Mouse (Mus musculus): ENCODE measurements around the gene Chrdl2. TPM values are rescaled to one million over a fixed set of nuclear protein-coding genes. Genes with fewer than 3 reads are reported as not detected.
"Not testable (repeated sequence)": the region's sequence is repeated elsewhere in the genome, so short reads cannot be mapped to it uniquely, and the experiment has no call there.

Gene Chrdl2
- 0.10 TPM in 1 of 2 replicates, not detected in the other for polyA plus RNA-seq (2014; fragmentation: Nextera tagmentation; extraction: Ambion mirVana)

DNA sequence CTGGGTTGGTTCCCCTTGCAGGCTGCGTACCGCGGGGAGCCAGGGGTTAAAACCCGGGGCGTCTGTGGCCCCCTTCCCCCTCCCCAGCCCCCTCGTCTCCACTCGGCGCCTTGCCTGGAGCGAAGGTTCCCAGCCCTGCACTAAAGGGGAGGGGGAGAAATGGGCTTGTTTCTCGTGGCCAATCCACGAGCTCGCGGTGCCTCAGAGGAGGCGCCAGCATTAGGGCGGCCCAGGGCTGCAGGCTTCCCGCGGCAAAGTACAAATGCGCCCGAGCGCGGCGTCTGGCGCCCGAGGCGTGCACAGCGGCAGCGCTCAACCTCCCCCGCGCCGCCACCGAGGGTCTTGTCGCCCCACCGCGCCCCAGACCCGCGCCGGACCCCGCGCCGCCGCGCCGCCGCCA is at the start of gene Chrdl2:
Chrdl2 (plus strand) TSS at position 383 of the 400 bp plus-strand sequence.
- Histone ChIP-seq H3K4me1 (ENCODE audit: control insufficient read depth, insufficient read depth, low read length) (no peaks in the 10 kb centered on the region; the same call in 1 of the 2 replicates), H3K9me3 (replicated peaks; ENCODE audit: control insufficient read depth, low read length) (no peaks in the 10 kb centered on the region), H3K4me2 (peak within 1 kb of the TSS; percentile 84), H3K4me3 (ENCODE audit: low read depth, low read length) (peak within 1 kb of the TSS; percentile 42), H3K27me3 (ENCODE audit: control insufficient read depth, insufficient read depth, low read length) (peaks cover 63% of the 10 kb centered on the region), H3K27ac (ENCODE audit: low read depth, low read length) (no peak within 1 kb of the TSS), H3K9ac (ENCODE audit: low read depth, low read length) (peak within 1 kb of the TSS; percentile 39; the same call in 1 of the 2 replicates), H3K36me3 (ENCODE audit: control insufficient read depth, insufficient read depth, low read length) (no peaks in the 10 kb centered on the region)
- ATAC-seq (replicated peaks; ENCODE audit: insufficient number of reproducible peaks, low FRiP score, low TSS enrichment) = no peak
- WGBS (ENCODE audit: insufficient replicate concordance) = under 1% methylated on average over 33 of the region's 44 CpGs

DNA sequence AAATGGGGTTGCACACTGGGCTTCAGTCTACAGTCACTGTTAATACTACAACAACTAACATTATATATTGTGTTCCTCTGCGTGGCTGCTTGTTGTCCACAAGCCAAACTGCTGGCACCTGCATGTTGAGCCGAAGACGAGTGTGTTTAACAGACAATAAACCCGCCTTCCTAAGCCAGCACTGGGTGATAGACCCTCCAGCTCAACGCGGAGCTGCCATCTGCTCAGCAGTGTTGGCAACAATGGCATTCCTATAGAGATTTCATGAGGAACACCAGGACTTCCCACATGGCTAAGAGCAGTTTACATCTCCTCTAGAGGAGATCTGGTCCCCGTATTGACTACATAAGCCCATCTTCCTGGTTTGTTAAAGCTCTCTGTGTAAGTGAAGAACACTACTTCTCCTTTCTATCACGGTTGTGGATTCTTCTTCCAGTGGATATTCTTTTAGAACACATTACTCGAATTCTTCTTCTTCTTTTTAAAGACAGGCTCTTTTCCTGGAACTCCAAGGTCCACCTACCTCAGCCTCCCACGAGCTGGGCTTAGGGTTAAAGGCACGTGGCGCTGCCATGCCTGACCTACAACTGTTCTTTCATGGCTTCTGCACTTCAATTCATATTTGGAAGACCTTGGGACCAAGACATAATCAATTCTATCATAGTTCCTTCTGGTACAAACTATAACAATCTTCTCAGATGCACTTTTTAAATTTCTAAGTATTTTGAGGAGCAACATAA is 48.6 kb upstream of the Chrdl2 start:
- no peaks in the 10 kb centered on the region for H3K9me3 ChIP-seq (replicated peaks; ENCODE audit: control insufficient read depth, low read length)
- no peak overlapping the region for H3K4me2 ChIP-seq
- no peak overlapping the region for H3K9ac ChIP-seq (ENCODE audit: low read depth, low read length)
- WGBS (ENCODE audit: insufficient replicate concordance) = 84% methylated on average over 12 of the region's 12 CpGs
- no peaks in the 10 kb centered on the region for H3K36me3 ChIP-seq (ENCODE audit: control insufficient read depth, insufficient read depth, low read length)
- no peak overlapping the region for H3K4me3 ChIP-seq (ENCODE audit: low read depth, low read length)
- H3K4me1 ChIP-seq (ENCODE audit: control insufficient read depth, insufficient read depth, low read length) = peaks cover under 1% of the 10 kb centered on the region; the same call in 1 of the 2 replicates
- H3K27me3 ChIP-seq (ENCODE audit: control insufficient read depth, insufficient read depth, low read length) = no peaks in the 10 kb centered on the region
- ATAC-seq (replicated peaks; ENCODE audit: insufficient number of reproducible peaks, low FRiP score, low TSS enrichment) = no peak
- no peak overlapping the region for H3K27ac ChIP-seq (ENCODE audit: low read depth, low read length)

DNA sequence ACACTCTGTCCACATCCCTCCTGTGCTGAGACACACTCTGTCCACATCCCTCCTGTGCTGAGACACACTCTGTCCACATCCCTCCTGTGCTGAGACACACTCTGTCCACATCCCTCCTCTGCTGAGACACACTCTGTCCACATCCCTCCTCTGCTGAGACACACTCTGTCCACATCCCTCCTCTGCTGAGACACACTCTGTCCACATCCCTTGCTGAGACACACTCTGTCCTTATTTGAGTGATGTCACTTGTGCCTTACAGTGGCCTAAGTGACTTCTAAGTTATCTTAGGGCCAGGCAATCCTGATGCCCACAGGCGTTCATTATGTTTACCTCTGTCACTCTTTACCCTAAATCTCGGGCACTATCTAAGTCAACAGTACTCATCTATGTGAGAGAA is 45.4 kb upstream of the Chrdl2 start:
- H3K36me3 ChIP-seq (ENCODE audit: control insufficient read depth, insufficient read depth, low read length); H3K27ac ChIP-seq (ENCODE audit: low read depth, low read length); H3K27me3 ChIP-seq (ENCODE audit: control insufficient read depth, insufficient read depth, low read length); ATAC-seq (replicated peaks; ENCODE audit: insufficient number of reproducible peaks, low FRiP score, low TSS enrichment); H3K4me3 ChIP-seq (ENCODE audit: low read depth, low read length); H3K9me3 ChIP-seq (replicated peaks; ENCODE audit: control insufficient read depth, low read length); H3K9ac ChIP-seq (ENCODE audit: low read depth, low read length); H3K4me2 ChIP-seq: not testable (repeated sequence)
- 68% methylated on average over 2 of the region's 2 CpGs for WGBS (ENCODE audit: insufficient replicate concordance)
- H3K4me1 ChIP-seq (ENCODE audit: control insufficient read depth, insufficient read depth, low read length) = peaks cover 12% of the 10 kb centered on the region

DNA sequence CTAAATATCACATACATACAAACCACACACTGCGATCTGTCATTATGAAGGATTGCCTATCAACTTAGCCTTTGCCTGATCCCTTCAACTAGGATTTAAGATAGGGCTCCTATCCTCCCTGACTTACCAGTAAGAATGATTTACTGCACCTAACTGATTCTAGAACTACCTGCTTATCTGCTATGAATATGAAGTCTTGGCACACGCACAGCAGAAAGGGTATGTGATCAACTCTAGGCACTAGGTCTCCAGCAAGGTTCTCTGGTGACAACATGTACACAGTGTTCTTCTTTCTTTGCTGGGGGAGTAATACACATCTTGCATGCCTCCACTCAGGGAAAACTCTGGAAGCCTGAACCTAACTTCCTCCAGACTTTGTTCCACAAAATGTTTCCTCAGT is 44.5 kb upstream of the Chrdl2 start:
- Histone ChIP-seq H3K27me3 (ENCODE audit: control insufficient read depth, insufficient read depth, low read length) (no peaks in the 10 kb centered on the region), H3K27ac (ENCODE audit: low read depth, low read length) (no peak overlapping the region), H3K4me2 (no peak overlapping the region), H3K4me3 (ENCODE audit: low read depth, low read length) (no peak overlapping the region), H3K9ac (ENCODE audit: low read depth, low read length) (no peak overlapping the region), H3K4me1 (ENCODE audit: control insufficient read depth, insufficient read depth, low read length) (peaks cover 21% of the 10 kb centered on the region), H3K9me3 (replicated peaks; ENCODE audit: control insufficient read depth, low read length) (no peaks in the 10 kb centered on the region), H3K36me3 (ENCODE audit: control insufficient read depth, insufficient read depth, low read length) (no peaks in the 10 kb centered on the region)
- 87% methylated on average over 2 of the region's 2 CpGs for WGBS (ENCODE audit: insufficient replicate concordance)
- ATAC-seq (replicated peaks; ENCODE audit: insufficient number of reproducible peaks, low FRiP score, low TSS enrichment) = no peak

DNA sequence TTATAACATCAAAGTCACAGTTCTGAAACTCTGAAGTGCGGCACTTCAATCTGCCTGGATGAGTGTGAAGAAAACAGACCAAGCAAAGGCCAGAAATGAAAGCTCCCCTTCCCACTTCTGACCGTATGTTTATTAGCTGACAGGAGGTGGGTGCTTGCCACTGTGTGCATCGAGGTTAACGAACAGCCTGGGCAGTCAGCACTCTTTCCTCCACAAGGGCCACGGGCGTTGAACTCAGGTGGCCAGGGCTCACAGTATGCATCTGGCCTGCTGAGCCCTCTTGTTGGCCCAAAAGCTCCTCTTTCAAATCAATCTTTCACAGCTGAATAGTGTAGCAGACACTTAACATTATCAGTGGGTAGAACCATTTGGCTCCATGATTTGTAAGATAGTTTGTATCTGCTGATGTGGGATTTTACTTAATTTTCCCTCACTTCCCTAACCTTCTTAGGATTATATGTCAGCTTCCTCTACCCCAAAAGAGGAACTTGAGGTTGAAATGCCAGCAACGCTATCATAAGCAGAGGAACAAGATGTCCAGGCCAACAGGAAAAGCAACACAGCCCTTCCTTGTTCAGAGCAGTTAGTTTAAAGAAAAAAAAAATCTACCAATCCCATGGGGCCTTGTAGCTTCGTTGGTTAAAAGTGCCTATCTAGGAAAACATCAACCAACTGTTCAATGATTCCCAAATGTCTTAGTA is 43.3 kb upstream of the Chrdl2 start:
- no peaks in the 10 kb centered on the region for H3K9me3 ChIP-seq (replicated peaks; ENCODE audit: control insufficient read depth, low read length)
- H3K4me3 ChIP-seq (ENCODE audit: low read depth, low read length) = no peak overlapping the region
- H3K9ac ChIP-seq (ENCODE audit: low read depth, low read length) = no peak overlapping the region
- 56% methylated on average over 8 of the region's 8 CpGs for WGBS (ENCODE audit: insufficient replicate concordance)
- no peaks in the 10 kb centered on the region for H3K27me3 ChIP-seq (ENCODE audit: control insufficient read depth, insufficient read depth, low read length)
- no peak for ATAC-seq (replicated peaks; ENCODE audit: insufficient number of reproducible peaks, low FRiP score, low TSS enrichment)
- H3K27ac ChIP-seq (ENCODE audit: low read depth, low read length) = no peak overlapping the region
- no peak overlapping the region for H3K4me2 ChIP-seq
- peaks cover 27% of the 10 kb centered on the region for H3K4me1 ChIP-seq (ENCODE audit: control insufficient read depth, insufficient read depth, low read length)
- no peaks in the 10 kb centered on the region for H3K36me3 ChIP-seq (ENCODE audit: control insufficient read depth, insufficient read depth, low read length)

DNA sequence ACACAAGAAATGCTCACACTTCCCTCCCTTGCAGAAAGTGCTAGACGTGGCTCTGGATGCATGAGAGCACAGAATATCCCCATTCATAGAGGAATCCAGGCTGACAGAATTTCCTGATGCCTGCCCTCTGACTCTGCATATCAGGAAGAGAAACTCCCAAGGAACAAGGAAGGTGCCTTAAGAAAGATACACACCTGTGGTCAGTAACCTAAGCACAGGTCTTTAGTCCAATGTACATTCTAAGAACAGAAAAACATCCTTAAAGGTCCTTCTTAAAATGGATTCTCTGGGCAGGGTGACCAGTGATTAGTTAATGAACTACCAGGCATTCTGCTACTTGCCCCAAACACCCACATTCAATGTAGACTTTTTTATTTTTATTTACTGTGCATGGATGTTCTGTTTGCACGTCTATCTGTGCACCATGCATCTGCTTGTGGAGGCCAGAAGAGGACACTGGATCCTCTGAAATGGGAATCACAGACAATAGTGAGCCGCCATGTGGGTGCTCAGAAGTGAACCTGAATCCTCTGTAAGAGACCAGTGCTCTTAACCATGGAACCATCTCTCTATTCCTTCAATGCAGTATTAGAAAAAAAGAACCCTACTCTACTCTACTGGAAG is 42.6 kb upstream of the Chrdl2 start:
- Histone ChIP-seq H3K27ac (ENCODE audit: low read depth, low read length) (no peak overlapping the region), H3K9me3 (replicated peaks; ENCODE audit: control insufficient read depth, low read length) (no peaks in the 10 kb centered on the region), H3K4me2 (no peak overlapping the region), H3K4me1 (ENCODE audit: control insufficient read depth, insufficient read depth, low read length) (peaks cover 27% of the 10 kb centered on the region), H3K36me3 (ENCODE audit: control insufficient read depth, insufficient read depth, low read length) (no peaks in the 10 kb centered on the region), H3K27me3 (ENCODE audit: control insufficient read depth, insufficient read depth, low read length) (no peaks in the 10 kb centered on the region), H3K4me3 (ENCODE audit: low read depth, low read length) (no peak overlapping the region), H3K9ac (ENCODE audit: low read depth, low read length) (no peak overlapping the region)
- ATAC-seq (replicated peaks; ENCODE audit: insufficient number of reproducible peaks, low FRiP score, low TSS enrichment) = no peak
- 79% methylated on average over 3 of the region's 3 CpGs for WGBS (ENCODE audit: insufficient replicate concordance)

DNA sequence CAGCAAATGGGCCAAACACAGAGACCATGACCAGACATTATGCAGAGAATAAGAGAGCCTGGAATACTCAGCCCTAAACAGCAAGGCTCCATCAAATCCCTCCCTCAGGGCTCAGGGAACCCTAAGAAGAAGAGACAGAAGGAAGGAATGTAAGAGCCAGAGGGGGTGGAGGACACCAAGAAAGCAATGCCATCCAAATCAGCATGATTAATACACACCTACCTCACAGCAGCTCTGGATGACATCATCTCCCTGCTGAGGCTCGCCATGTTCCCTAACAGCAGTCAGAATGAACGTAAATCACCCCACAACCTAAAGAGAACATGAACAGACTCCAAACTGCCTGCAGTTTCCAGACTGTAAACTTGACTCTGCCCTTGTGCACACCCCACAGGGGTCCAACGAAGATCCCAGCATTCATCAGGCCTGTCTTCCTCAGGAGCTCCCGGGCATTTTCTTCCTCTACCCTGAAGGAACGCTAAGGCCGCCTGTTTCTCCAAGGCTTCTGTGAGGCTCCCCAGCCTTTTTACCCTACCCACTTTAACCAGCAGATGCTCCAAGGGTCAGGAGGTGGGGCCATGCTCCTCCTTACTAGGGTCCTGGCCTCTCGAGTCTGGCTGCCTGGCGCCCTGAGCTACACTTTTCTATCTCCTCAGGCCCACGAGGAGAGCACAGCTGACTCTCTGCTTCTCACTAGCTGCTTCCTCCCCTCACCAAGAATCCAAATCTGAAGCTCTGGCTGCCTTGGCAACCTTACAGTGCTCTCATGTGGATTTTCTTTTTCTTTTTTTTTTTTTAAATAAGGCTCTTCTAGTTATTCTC is 40.7 kb upstream of the Chrdl2 start:
- Histone ChIP-seq H3K4me2 (no peak overlapping the region), H3K27ac (ENCODE audit: low read depth, low read length) (no peak overlapping the region), H3K4me1 (ENCODE audit: control insufficient read depth, insufficient read depth, low read length) (peaks cover 27% of the 10 kb centered on the region), H3K9me3 (replicated peaks; ENCODE audit: control insufficient read depth, low read length) (no peaks in the 10 kb centered on the region), H3K27me3 (ENCODE audit: control insufficient read depth, insufficient read depth, low read length) (no peaks in the 10 kb centered on the region), H3K4me3 (ENCODE audit: low read depth, low read length) (no peak overlapping the region), H3K9ac (ENCODE audit: low read depth, low read length) (peak overlapping the region; percentile 29; the same call in 1 of the 2 replicates), H3K36me3 (ENCODE audit: control insufficient read depth, insufficient read depth, low read length) (no peaks in the 10 kb centered on the region)
- WGBS (ENCODE audit: insufficient replicate concordance) = 34% methylated on average over 9 of the region's 9 CpGs
- no peak for ATAC-seq (replicated peaks; ENCODE audit: insufficient number of reproducible peaks, low FRiP score, low TSS enrichment)
